23 mouse cellular contexts compared by ENCODE assay signal in the genomic region with DNA sequence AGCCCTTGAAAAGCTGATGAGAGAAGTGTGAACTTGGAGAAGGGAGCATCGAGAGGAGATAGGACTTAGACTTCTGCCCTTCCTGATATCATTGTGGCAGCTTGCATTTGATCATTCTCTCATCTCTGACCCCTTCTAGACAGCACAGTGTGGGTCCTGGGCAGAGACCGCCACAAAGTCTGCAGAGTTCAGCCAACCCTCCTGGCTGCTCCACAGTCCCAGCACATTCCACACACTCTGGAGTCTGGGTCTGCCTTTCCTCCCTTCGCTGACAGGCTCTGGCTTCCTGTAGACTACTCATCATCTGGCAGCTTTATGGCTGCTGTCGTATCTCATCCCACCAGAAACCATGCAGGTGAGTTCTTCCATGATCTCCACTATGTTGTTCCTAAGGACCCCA. TPM values are rescaled to one million over a fixed set of nuclear protein-coding genes. Genes with fewer than 3 reads are reported as not detected.
"Had no signal": no experiment of that assay in that cellular context is flagged by ENCODE, and none has a peak within 500 bp of the region (broad histone marks: within the 10 kb centered on the region; RNA-seq: fewer than 3 reads in every experiment).

No protein-coding gene starts in this region.

- H3K36me3 ChIP-seq: midbrain, embryonic 10.5 days; midbrain, embryonic 12.5 days; neural tube, embryonic 13.5 days; neural tube, embryonic 15.5 days had no signal

- H3K27me3 ChIP-seq: neural tube, embryonic 15.5 days had no signal

- H3K9me3 ChIP-seq: midbrain, embryonic 10.5 days; neural tube, embryonic 13.5 days; neural tube, embryonic 15.5 days had no signal

- ATAC-seq: midbrain, embryonic 16.5 days had no signal

- DNase-seq: lung, adult 18-20 months; lung, embryonic 14.5 days; lung, postnatal 10 days; lung, postnatal 4 days; midbrain, embryonic 14.5 days; right cerebral cortex, adult 18-20 months; right cerebral cortex, postnatal 25 days; right cerebral cortex, postnatal 4 days; spleen, adult 18-20 months; thymus, adult 18-20 months; thymus, postnatal 14 days; thymus, postnatal 36 days had no signal

- H3K4me1 ChIP-seq: midbrain, embryonic 10.5 days; midbrain, embryonic 12.5 days; neural tube, embryonic 13.5 days; neural tube, embryonic 15.5 days had no signal

- H3K4me2 ChIP-seq: lung, embryonic 14.5 days; midbrain, embryonic 12.5 days; neural tube, embryonic 13.5 days; neural tube, embryonic 15.5 days had no signal

- H3K27ac ChIP-seq: midbrain, embryonic 10.5 days; midbrain, embryonic 12.5 days; neural tube, embryonic 13.5 days; neural tube, embryonic 15.5 days had no signal

- H3K9ac ChIP-seq: lung, embryonic 14.5 days; midbrain, embryonic 12.5 days; neural tube, embryonic 13.5 days; neural tube, embryonic 15.5 days had no signal

- H3K4me3 ChIP-seq: midbrain, embryonic 10.5 days; midbrain, embryonic 12.5 days; myocyte; neural tube, embryonic 13.5 days; neural tube, embryonic 15.5 days had no signal

RNA-seq across cellular contexts. Expression of a gene that starts 20.7 kb away (rescaled TPM):
- total RNA-seq: megakaryocyte, adult 5-6 weeks; megakaryocyte-erythroid progenitor cell, adult 5-6 weeks had no signal
- polyA plus RNA-seq: lung, embryonic 14.5 days; lung, embryonic 16.5 days; midbrain, embryonic 12.5 days; midbrain, embryonic 14.5 days; midbrain, embryonic 16.5 days; myocyte; neural tube, embryonic 11.5 days; neural tube, embryonic 13.5 days; neural tube, embryonic 15.5 days; small intestine, adult 2 months had no signal
